Mouse (Mus musculus): ENCODE measurements around the gene Col28a1.

Col28a1 gene

GRCm38 (mm10) chr6:8192517-8192916 lies at the start of gene Col28a1:
Gene Col28a1, minus strand, starts transcription at chr6:8192617.
- no peak for DNase-seq

GRCm38 (mm10) chr6:8228596-8228995 lies 36.2 kb upstream of the Col28a1 start:
- no peak for DNase-seq

GRCm38 (mm10) chr6:8227035-8227434 lies 34.6 kb upstream of the Col28a1 start:
- no peak for DNase-seq

GRCm38 (mm10) chr6:8210661-8211060 lies 18.2 kb upstream of the Col28a1 start:
- DNase-seq: no peak

GRCm38 (mm10) chr6:8209866-8210186 lies 17.4 kb upstream of the Col28a1 start:
- no peak for DNase-seq

GRCm38 (mm10) chr6:8209047-8209865 lies 16.8 kb upstream of the Col28a1 start, which contains the start of gene Mios:
Gene Mios, plus strand, starts transcription at chr6:8209222.
- DNase-seq: peak; percentile 83

GRCm38 (mm10) chr6:8189917-8190316 lies 2.5 kb downstream of the Col28a1 start:
- no peak for DNase-seq

GRCm38 (mm10) chr6:8188599-8189233 lies 3.7 kb downstream of the Col28a1 start:
- DNase-seq: no peak

- DNase-seq: peak; percentile 31
Observed at GRCm38 (mm10) chr6:8178397-8178941, 13.9 kb downstream of the Col28a1 start.

- DNase-seq: no peak
Observed at GRCm38 (mm10) chr6:8176116-8176515, 16.3 kb downstream of the Col28a1 start.

- no peak for DNase-seq
Observed at GRCm38 (mm10) chr6:8175346-8175745, 17.1 kb downstream of the Col28a1 start.

- DNase-seq: no peak
Observed at GRCm38 (mm10) chr6:8174062-8174461, 18.4 kb downstream of the Col28a1 start.

GRCm38 (mm10) chr6:8172101-8172500 lies 20.3 kb downstream of the Col28a1 start:
- no peak for DNase-seq

GRCm38 (mm10) chr6:8164741-8165140 lies 27.7 kb downstream of the Col28a1 start:
- no peak for DNase-seq

- DNase-seq: no peak
Observed at GRCm38 (mm10) chr6:8160001-8160400, 32.4 kb downstream of the Col28a1 start.

- DNase-seq: no peak
Observed at GRCm38 (mm10) chr6:8157121-8157520, 35.3 kb downstream of the Col28a1 start.

- DNase-seq: no peak
Observed at GRCm38 (mm10) chr6:8152551-8153361, 39.7 kb downstream of the Col28a1 start.

- no peak for DNase-seq
Observed at GRCm38 (mm10) chr6:8148916-8149315, 43.5 kb downstream of the Col28a1 start.

- DNase-seq: no peak
Observed at GRCm38 (mm10) chr6:8141881-8142280, 50.5 kb downstream of the Col28a1 start.

- no peak for DNase-seq
Observed at GRCm38 (mm10) chr6:8130149-8130548, 62.3 kb downstream of the Col28a1 start.

GRCm38 (mm10) chr6:8128164-8128563 lies 64.3 kb downstream of the Col28a1 start:
- DNase-seq: no peak

- no peak for DNase-seq
Observed at GRCm38 (mm10) chr6:8126545-8126944, 65.9 kb downstream of the Col28a1 start.

- DNase-seq: no peak
Observed at GRCm38 (mm10) chr6:8119116-8119515, 73.3 kb downstream of the Col28a1 start.

All from right cerebral cortex, postnatal 25 days (tissue).